Mouse (Mus musculus): ENCODE data around the gene Serpina3m.
"Not testable (repeated sequence)": the region's sequence is repeated elsewhere in the genome, so short reads cannot be mapped to it uniquely, and the experiment has no call there.

The Serpina3m gene

DNA sequence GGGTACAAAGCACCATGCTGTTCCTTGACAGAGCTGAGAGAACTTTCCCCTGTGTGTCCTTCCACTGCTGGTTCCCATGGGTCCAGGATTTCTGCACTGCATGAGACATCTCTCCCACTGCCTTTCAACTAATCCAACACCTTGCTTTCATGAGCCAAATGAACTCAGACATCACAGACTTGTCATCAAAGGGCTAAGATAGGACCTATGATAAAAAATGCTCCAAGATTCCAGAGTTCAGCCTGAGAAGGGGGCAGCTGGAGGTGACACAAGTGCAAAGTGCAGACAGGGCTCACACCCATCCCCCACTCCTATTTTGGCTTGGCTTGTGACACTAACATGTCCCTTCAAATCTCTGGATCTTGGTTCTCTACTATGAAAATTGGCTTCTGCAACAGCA lies 50.2 kb downstream of the Serpina3m start:
- no peak for DNase-seq (ENCODE audit: low spot score)

DNA sequence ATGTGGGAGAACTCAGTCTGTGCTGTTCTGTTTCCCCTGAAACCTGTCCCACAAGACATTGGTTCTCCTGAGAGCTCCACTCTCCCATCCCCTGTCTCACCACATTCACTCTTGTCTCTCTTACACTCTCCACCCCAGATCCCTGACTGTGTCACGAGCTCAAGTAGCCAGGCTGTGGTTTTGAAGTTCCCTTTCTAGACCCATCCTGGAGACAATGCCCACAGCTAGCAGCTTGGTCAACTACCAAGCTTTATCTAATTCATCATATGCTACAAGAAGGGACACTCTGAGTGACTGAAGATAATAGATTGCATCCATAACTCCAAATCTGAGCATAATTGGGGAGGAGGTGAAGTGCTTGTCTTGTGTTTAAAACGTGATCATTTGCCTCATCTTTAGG lies 52.8 kb downstream of the Serpina3m start:
- DNase-seq (ENCODE audit: low spot score): not testable (repeated sequence)

DNA sequence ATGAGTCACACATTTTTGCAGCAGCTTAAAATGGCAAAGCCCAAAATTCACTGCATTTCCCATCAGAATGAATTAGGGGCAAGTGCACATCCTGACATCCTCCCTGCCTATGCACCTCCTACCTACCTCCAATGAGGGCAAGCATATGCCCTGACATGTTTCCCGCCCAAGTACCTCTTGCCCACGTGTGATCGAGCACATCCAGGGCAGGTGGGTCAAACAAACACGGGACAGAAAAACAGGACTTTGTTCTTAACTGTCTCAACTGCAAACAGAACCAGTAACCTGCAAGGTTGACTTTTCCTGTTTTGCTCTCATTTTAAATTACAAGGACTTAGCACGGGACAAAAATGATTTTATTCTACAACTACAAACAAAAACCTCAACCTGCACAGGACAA lies 65.7 kb downstream of the Serpina3m start:
- DNase-seq (ENCODE audit: low spot score): no peak

DNA sequence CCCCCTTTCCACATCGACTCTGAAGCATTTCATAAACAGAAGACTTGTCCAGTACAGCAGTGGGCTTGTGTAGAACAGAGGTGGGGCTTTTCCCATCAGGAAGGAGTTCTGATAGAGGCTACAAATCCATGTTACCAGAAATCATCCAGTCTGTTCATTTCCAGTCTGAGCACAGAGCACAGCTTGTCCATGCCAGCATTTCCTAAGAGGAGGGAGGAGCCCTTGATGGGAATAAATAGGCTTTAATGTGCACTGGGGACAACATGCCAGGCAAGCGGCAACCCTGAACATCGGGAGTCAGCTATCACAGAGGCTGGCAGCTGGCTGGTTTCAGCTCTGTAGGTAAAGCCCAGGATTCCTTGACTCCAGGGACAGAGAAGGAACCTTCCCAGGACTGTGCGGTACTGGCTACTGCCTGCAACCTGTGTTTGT lies 68.2 kb downstream of the Serpina3m start, which contains the start of gene Serpina3n:
Serpina3n (plus strand) TSS at position 276 of the 432 bp plus-strand sequence.
- DNase-seq (ENCODE audit: low spot score): peak; percentile 14

DNA sequence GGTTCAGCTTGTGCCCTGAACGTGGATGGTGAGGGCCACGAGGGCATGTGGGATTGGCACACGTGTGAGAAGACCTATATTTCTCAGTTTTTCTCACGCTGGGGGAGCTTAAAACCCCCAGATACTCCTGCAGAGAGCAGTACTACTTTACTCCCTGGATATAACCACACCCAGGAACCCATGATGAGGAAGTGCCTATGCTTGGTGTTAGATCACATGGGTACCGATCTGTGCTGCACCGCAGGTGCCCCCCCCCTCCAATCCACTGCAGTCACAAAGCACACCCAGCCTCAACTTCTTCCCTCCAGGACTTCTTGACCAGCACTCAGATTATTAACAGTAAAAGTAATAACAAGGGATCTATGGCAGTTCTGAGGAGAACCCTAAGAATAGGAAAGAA lies 74.2 kb downstream of the Serpina3m start:
- DNase-seq (ENCODE audit: low spot score): no peak

DNA sequence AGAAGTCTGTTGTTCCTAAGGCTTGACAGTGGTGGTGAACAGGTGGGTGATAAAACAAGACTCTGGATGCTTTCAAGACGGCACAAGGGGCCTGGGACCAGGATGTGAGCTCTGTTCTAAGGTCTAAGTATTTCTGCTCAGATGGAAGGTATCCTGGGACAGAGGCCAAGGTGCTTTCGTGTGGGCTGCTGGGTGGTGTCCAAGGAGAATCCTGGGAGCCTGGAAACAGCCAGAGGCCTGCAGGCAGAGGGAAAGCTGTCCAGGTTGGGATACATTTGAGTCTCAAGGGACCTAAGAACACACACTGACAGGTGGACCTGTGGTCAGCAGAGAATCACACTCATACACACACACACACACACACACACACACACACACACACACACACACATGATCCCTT lies 76.3 kb downstream of the Serpina3m start:
- no peak for DNase-seq (ENCODE audit: low spot score)

DNA sequence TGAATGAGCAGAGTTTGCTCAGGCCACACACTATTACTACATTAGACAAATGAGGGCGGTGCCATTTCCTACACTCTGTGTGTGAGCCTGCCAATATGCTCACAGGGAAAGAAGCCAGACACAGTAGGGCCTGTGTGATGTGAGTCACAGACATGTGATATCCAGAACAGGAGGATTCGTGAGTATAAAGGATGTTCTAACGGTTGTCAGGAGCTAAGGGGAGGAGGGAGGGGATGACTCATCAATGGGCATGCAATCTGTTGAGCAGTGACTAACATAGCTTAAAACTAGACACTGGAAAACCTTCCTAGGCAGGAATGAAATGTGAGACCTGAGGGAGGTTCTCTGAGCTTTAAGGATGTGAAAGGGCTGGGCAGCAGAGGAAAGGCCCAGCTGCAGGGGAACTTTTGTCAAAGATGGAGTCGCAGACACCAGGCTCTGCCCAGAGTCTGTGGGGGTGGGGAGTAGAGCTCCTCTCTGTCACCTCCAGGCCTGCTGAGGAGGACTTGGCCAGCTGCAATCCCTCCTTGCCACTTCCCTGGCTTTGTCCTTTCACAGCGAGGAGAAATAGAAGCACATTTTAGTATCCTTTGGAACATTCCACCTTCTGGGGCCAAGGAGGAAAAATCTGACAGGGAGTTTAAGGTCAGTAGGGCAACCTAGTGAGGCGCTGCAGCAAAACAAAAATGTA lies 77.5 kb downstream of the Serpina3m start:
- peak; percentile 33 for DNase-seq (ENCODE audit: low spot score)

DNA sequence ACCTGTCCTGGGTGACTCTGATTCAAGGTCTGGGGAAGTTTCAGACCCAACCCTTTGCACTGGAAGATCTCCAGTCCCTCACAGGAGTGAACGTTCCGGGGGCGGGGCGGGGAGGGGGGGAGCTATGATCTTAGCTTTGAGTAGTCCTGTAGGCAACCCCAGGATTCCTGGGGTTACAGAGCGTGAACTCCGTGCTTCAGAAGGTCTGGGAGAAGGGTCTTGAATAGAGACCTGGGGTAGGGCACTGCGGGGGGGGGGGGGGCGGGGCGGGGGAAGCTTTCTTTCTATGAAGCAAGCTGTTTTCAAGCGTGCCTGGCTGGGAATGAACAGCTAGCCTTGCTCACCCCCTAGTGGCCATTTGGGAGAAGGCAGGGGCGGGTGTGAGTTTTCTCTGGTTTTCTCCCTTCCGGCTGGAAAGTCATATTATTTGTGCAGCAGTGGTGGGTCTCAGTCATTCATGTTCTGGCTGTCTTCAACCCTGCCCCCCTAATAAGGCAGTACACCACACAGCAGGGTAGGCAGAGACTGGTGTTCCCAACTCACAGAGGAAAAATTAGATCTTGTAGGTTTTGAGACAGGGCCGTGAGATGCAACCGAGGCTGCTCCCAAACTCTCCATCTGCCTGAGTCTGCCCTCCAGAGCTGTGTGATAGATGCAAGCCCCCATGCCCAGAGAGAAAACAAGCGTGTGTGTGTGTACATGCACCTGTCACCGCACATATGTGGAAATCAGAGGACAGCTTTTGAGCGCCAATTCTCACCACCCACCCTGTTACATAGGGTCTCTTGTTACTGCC lies 80.3 kb downstream of the Serpina3m start:
- DNase-seq (ENCODE audit: low spot score): peak; percentile 58

DNA sequence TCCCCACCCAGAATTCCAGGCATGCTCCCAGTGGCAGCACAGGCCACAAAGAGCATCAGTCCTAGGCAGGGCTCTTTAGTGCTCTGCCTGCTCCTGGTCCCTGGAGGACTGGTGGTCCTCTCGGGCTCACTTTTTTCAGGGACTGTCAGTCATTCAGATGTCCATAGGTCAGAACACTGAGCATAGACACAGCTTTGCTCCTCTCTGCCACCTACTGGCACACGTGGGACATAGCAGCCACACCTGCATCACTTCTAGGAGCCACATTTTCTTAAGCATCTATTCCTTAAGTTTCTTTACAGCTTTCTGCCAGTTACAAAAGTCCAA lies 80.8 kb downstream of the Serpina3m start:
- DNase-seq (ENCODE audit: low spot score): no peak

DNA sequence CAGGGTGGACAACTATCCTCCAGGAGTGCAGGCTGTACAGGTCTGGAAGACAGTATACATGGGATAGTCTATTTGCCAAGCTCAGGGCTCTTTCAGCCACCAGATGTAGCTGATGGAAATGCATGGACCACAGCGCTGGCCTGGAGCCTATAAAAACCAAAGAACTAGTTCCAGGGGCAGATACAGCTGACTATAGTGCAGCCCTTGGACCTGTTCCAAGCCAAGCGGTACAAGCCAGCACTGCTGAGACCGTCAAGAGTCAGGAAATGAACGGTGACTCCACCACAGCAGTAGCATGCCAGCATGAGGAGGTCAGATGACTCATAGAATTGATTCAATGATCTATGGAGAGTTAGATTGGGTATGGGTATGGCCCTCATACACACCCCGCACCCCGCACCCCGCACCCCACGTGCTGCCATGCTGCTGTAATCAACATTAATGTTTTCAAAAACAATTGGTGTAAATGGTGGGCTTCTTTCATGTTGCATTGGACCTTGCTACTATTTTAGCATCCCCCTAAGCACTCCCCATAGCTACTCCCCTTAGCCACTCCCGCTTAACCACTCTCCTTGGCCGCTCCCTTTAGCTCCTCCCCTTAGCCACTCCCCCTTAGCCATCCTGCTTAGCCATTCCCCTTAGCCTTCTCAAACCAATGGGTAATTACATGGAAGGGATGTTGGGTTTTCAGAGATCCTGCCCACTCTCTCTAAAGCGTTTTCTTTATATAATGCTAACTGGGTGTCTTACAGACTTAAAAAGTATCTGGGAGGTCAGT lies 84.5 kb downstream of the Serpina3m start:
- no peak for DNase-seq (ENCODE audit: low spot score)

DNA sequence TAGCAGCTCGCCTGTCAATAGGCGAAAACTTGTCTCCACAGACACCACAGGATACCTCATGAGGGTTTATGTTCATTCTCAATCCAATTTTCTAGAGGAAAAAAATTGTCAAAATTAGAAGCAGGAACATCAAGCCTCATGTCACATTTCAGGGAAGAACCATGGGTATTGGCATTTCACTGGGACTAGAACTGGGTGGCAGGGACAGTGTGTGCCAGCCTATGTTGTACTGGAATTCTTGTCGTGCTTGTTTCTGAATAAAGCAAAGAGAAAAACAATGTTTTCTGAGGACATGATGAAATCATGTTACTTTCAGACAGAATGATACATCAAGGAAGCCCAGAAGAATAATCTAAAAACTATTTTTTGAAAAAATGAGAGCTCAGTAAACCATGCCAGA lies 87.3 kb downstream of the Serpina3m start:
- no peak for DNase-seq (ENCODE audit: low spot score)

DNA sequence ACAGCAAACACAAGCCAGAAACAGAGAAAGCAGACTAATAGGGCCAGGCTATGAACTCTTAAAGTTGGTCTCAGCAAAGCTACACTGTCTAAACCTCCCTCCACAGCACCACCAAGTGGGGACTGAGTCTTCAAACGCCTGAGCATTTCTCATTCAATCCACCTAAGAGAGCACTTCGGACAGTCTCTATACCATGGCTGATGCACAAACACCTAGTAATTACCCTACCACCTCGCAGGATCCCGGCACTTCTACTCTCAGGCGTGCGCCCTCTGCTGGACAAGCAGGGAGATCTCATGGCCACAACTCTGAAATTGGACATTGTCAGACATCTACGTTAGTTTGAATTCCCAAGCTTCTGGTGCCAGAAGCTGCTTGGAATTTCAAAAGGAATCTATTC lies 88.6 kb downstream of the Serpina3m start:
- no peak for DNase-seq (ENCODE audit: low spot score)

DNA sequence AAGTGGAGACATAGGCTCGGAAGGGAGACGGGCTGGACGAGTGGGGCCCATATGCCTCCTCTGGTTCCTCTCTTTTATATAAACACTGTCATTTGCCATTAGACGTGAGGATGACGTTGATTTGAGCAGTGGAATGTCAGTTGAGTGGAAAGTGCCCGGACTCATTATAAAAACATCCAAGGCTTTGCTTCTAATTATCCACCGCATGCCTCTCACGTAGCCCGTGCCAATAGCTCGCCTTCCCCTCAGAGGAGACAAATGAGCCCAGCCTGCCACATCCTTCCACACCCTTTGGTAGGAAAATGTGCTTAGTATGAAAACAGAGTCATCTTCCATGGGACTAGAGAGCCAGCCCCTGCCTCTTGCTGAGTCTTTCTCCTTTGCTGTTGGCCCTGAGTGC lies 93.1 kb downstream of the Serpina3m start:
- DNase-seq (ENCODE audit: low spot score): no peak

DNA sequence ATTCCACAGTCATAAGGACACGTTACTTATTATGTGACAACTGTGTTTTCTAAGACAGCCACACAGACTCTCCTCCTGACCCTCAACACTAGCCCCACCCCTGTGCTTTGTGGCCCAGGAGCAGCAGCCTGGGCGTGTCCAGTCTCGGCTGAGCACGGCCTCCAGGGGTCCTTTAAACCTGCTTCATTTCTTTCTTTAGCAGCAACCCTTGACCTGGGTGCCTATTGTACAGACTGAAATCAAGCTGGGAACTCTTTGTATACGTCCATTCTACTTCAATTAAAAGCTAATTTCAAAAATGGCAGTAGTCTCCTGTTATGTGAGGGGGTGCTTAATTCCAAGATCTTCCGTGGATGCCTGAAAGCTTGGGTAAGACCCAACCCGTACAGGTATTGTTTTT lies 94.9 kb downstream of the Serpina3m start:
- DNase-seq (ENCODE audit: low spot score): no peak

DNA sequence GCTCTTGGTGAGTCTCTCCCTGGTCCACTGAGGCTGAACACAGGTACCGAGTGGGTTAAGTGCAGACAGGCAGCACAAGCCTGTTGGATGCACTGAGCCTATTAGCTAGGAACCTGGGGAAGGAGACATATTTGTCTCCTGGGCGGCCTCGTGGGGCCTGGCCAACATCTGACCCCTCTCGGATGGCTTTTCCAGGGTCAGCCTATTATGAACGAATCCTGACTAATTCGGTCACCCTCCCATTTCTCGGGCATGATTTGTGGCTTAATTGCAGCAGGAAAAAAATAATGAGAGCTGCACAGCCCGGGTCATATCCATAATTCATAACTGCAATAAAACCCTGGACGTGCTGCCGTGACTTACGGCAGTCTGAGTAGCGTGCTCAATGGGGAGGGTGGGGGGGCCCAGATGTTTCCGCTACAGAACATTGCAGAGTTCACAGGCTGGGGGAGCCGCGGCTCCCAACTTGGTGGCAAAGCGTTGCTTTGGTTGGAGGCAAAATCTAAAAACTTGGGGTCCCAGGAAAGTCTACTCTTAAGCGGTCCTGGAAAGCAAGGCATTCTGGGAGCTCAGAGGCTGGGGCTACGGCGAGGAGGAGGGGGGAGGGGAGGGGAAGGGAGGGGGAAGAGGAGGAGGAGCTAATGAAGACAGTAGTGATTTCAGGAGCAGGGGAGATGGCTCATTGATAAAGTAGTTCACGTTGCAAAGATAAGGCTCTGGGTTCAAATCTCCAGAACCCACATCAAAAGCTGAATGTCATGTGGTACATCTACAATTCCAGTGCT lies 95.9 kb downstream of the Serpina3m start:
- no peak for DNase-seq (ENCODE audit: low spot score)

DNA sequence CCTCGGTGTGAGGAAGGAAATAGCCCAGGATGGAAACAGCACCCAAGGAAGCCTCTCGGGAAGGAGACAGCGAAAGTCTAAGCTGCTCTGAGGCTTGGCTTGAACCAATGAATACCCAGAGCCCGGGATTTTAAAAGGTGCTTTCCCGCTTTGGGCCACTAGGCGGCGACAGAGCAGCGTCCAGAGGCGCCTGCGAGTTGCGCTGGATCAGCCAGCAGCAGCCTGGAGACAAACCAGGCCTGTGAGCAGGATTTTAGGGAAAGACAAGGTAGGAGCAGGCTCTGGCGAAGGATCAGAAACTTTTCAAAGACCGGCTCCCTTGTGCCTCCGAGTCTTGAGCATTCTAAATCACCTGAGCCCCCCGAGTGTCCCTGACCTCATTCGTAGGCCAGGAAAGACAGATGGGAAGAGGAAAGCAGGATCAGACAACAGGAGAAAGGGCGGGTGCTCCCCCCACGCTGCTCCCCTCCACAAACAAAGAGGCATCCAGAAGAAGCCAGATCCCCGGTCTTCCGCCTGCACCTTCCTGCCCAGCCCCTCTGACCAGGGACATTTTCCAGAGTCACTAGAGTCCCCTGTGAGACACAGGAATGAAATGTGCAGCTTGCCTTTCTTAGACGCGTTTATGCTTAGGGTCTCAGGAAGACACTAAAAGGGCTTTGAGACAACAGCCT lies 101.9 kb downstream of the Serpina3m start:
- peak; percentile 67 for DNase-seq (ENCODE audit: low spot score)

DNA sequence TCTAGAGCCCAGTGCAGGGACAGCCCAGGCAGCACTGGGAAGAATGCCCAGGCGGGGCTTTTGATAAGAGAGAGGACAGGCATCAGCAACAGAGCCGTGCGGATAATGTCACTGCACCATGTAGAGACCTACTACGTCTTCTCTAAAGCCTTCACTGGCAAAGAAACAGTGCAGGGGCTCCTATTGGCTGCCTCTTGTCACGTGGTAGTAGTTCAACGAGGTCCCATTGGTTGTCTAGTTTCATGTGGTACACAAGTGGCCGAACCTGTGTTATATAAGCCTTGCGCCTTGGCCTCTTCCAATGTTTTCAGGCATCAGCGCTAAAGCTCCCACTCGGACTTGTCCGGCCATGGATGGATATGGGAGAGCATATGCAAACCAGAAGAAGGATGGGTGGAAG lies 105.4 kb downstream of the Serpina3m start:
- no peak for DNase-seq (ENCODE audit: low spot score)

All from lung, postnatal 25 days (tissue).